Mouse (Mus musculus): Measurements from ENCODE around the gene Aatk.

DNA sequence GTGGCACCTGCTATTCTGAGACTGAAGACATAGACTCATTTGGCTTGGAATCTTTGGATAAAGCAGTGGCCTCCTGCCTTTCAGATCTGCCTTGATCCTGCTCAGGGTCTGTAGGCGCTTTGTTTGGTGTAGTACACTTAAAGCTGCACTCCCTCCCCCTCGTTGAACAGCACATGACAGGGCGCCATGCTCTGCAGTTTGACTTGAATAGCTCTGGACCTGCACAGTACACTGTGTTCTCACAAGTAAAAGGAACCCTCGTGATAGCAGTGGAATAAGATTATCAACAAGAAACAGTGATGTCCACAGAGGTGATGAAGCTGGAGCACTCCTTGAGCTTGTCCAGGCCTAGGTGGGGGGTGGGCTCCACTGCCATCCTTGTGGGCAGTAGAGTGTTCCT lies 87.3 kb downstream of the Aatk start:
- TF ChIP-seq CTCF (IDR thresholded peaks at IDR 0.05; ENCODE audit: extremely low read depth, insufficient read depth, low read length) (no peak), POLR2A (IDR thresholded peaks at IDR 0.05; ENCODE audit: extremely low read depth, insufficient read depth, low read length) (no peak)
